Mouse (Mus musculus): ENCODE measurements at regions not wholly inside any gene's neighbourhood (a gene's known extent, or its start where the extent isn't known, plus 50 kb on each side); places are given as distances from the start of the nearest gene placed in this dataset.

Small RNA genes lying in the stretch of these regions (microRNA-seq; reads per million reads assigned to microRNA genes)
- gene Gm44301 = 0 reads per million in 2 experiments

All from heart, postnatal 14 days (tissue).